Comparison of ENCODE assay signal across 9 mouse cellular contexts in genomic region chr6:48700251-48701075, GRCm38 (mm10). TPM values are rescaled to one million over a fixed set of nuclear protein-coding genes. Genes with fewer than 3 reads are reported as not detected.
DNase-seq lines count a peak whose midpoint lies in the region; ATAC-seq and TF ChIP-seq lines count a peak whose summit lies in the region.
"Had no signal": no experiment of that assay in that cellular context is flagged by ENCODE, and none has a peak within 500 bp of the region (broad histone marks: within the 10 kb centered on the region; RNA-seq: fewer than 3 reads in every experiment).

No protein-coding gene starts in this region.

- H3K4me3 ChIP-seq in limb, embryonic 10.5 days = no peak overlapping the region
- H3K4me3 ChIP-seq in left cerebral cortex, adult 2 months = no peak overlapping the region
- H3K4me3 ChIP-seq in midbrain, embryonic 15.5 days = no peak overlapping the region
- H3K4me3 ChIP-seq: limb, embryonic 13.5 days had no signal

- no peaks in the 10 kb centered on the region for H3K9me3 ChIP-seq in limb, embryonic 10.5 days (replicated peaks)
- no peaks in the 10 kb centered on the region for H3K9me3 ChIP-seq in midbrain, embryonic 15.5 days
- H3K9me3 ChIP-seq: limb, embryonic 13.5 days had no signal

- H3K27ac ChIP-seq in limb, embryonic 10.5 days = no peak overlapping the region
- no peak overlapping the region for H3K27ac ChIP-seq in left cerebral cortex, adult 2 months
- no peak overlapping the region for H3K27ac ChIP-seq in midbrain, embryonic 15.5 days
- H3K27ac ChIP-seq: limb, embryonic 13.5 days had no signal

- no peaks in the 10 kb centered on the region for H3K36me3 ChIP-seq in limb, embryonic 10.5 days
- H3K36me3 ChIP-seq in splenic B cell, adult 2 months (ENCODE audit: control insufficient read depth, insufficient read depth, low read length, poor library complexity, severe bottlenecking) = peaks cover 17% of the 10 kb centered on the region
- no peaks in the 10 kb centered on the region for H3K36me3 ChIP-seq in midbrain, embryonic 15.5 days (replicated peaks)
- H3K36me3 ChIP-seq: limb, embryonic 13.5 days had no signal

- H3K4me1 ChIP-seq in limb, embryonic 10.5 days = peaks cover 2% of the 10 kb centered on the region; the same call in 1 of the 2 replicates
- no peaks in the 10 kb centered on the region for H3K4me1 ChIP-seq in midbrain, embryonic 15.5 days
- H3K4me1 ChIP-seq: limb, embryonic 13.5 days had no signal

- TF ChIP-seq CTCF in left cerebral cortex, adult 2 months (IDR thresholded peaks at IDR 0.05) = no peak

- peak; percentile 53 to 70 for DNase-seq in lung, adult 18-20 months
- DNase-seq in lung, postnatal 14 days = no peak
- DNase-seq in heart, adult 8-10 months (ENCODE audit: low spot score) = peak; percentile 82
- peak; percentile 15 for DNase-seq in limb, embryonic 10.5 days (ENCODE audit: low spot score)
- peak; percentile 90 for DNase-seq in splenic B cell, adult 2 months (ENCODE audit: low read depth, low spot score)
- DNase-seq in left cerebral cortex, adult 2 months (ENCODE audit: extremely low spot score in 1 of 2, low spot score in 2 of 2) = no peak
- no peak for DNase-seq in layer of hippocampus, adult 18-20 months (ENCODE audit: low spot score in 2 of 2)

- no peak overlapping the region for H3K4me2 ChIP-seq in midbrain, embryonic 15.5 days
- H3K4me2 ChIP-seq: limb, embryonic 13.5 days had no signal

- no peak overlapping the region for H3K9ac ChIP-seq in midbrain, embryonic 15.5 days
- H3K9ac ChIP-seq: limb, embryonic 13.5 days had no signal

- no peaks in the 10 kb centered on the region for H3K27me3 ChIP-seq in limb, embryonic 10.5 days (ENCODE audit: low read depth, poor library complexity, severe bottlenecking)
- no peaks in the 10 kb centered on the region for H3K27me3 ChIP-seq in splenic B cell, adult 2 months (ENCODE audit: control insufficient read depth, insufficient read depth, low read length, poor library complexity, severe bottlenecking)
- H3K27me3 ChIP-seq in midbrain, embryonic 15.5 days (replicated peaks) = no peaks in the 10 kb centered on the region
- H3K27me3 ChIP-seq: limb, embryonic 13.5 days had no signal

- ATAC-seq in midbrain, embryonic 15.5 days (replicated peaks) = no peak

- 62% methylated on average over 5 of the region's 5 CpGs for WGBS in limb, embryonic 10.5 days
- 62% methylated on average over 5 of the region's 5 CpGs for WGBS in midbrain, embryonic 15.5 days

- intact Hi-C loops in left cerebral cortex, adult 2 months (cut with DNase I) = no loop called here

RNA-seq across cellular contexts. Expression of gene Gimap6, which starts 7.6 kb away (rescaled TPM):
- 10 to 100 TPM; 28.6 to 39.2 (median 35.6) TPM for total RNA-seq in heart, adult 8-10 months (2022)
- polyA plus RNA-seq in limb, embryonic 10.5 days (2016; fragmentation: Nextera tagmentation; extraction: Ambion mirVana) = 15.7 and 17.2 TPM in 2 replicates
- 1 to 10 TPM; 4.9 to 5.1 TPM for total RNA-seq in left cerebral cortex, adult 2 months (2021)
- polyA plus RNA-seq in midbrain, embryonic 15.5 days (2015; fragmentation: Nextera tagmentation; extraction: Ambion mirVana) = 6.6 and 6.8 TPM in 2 replicates
- 1 to 10 TPM; 4.3 to 4.9 TPM for total RNA-seq in layer of hippocampus, adult 18-20 months (2021)

RNA-seq across cellular contexts. Expression of gene Gimap4, which starts 16.1 kb away (rescaled TPM):
- total RNA-seq in heart, adult 8-10 months (2022) = 10 to 100 TPM; 16.1 to 25.6 (median 20.1) TPM
- polyA plus RNA-seq in limb, embryonic 10.5 days (2016; fragmentation: Nextera tagmentation; extraction: Ambion mirVana) = 9.6 and 10.1 TPM in 2 replicates
- total RNA-seq in left cerebral cortex, adult 2 months (2021) = under 1 TPM in 1 of 2 experiments, not detected in 1; 0.33 TPM
- polyA plus RNA-seq in midbrain, embryonic 15.5 days (2015; fragmentation: Nextera tagmentation; extraction: Ambion mirVana) = 0.68 and 1.5 TPM in 2 replicates
- total RNA-seq in layer of hippocampus, adult 18-20 months (2021) = not detected

RNA-seq across cellular contexts. Expression of gene Gm28053, which starts 17.9 kb away (rescaled TPM):
- total RNA-seq in heart, adult 8-10 months (2022) = 1 to 10 TPM; 2.7 to 5.0 (median 4.3) TPM
- 0.83 and 1.3 TPM in 2 replicates for polyA plus RNA-seq in limb, embryonic 10.5 days (2016; fragmentation: Nextera tagmentation; extraction: Ambion mirVana)
- 1 to 10 TPM in 1 of 2 experiments, not detected in 1; 1.9 TPM for total RNA-seq in left cerebral cortex, adult 2 months (2021)
- 0.88 TPM in 1 of 2 replicates, not detected in the other for polyA plus RNA-seq in midbrain, embryonic 15.5 days (2015; fragmentation: Nextera tagmentation; extraction: Ambion mirVana)
- 1 to 10 TPM in 1 of 2 experiments, not detected in 1; 1.9 TPM for total RNA-seq in layer of hippocampus, adult 18-20 months (2021)

RNA-seq across cellular contexts. Expression of gene Gimap7, which starts 18.0 kb away (rescaled TPM):
- total RNA-seq in heart, adult 8-10 months (2022) = under 1 TPM in 3 of 4 experiments, not detected in 1; 0.22 to 0.78 (median 0.71) TPM
- polyA plus RNA-seq in limb, embryonic 10.5 days (2016; fragmentation: Nextera tagmentation; extraction: Ambion mirVana) = not detected in 2 replicates
- not detected for total RNA-seq in left cerebral cortex, adult 2 months (2021)
- not detected in 2 replicates for polyA plus RNA-seq in midbrain, embryonic 15.5 days (2015; fragmentation: Nextera tagmentation; extraction: Ambion mirVana)
- total RNA-seq in layer of hippocampus, adult 18-20 months (2021) = not detected
- polyA plus RNA-seq: limb, embryonic 13.5 days had no signal

RNA-seq across cellular contexts. Expression of gene Gimap9, which starts 24.5 kb away (rescaled TPM):
- 1 to 10 TPM; 2.6 to 4.2 (median 3.1) TPM for total RNA-seq in heart, adult 8-10 months (2022)
- 3.9 and 4.1 TPM in 2 replicates for polyA plus RNA-seq in limb, embryonic 10.5 days (2016; fragmentation: Nextera tagmentation; extraction: Ambion mirVana)
- under 1 TPM; 0.57 to 0.75 TPM for total RNA-seq in left cerebral cortex, adult 2 months (2021)
- 1.5 and 1.7 TPM in 2 replicates for polyA plus RNA-seq in midbrain, embryonic 15.5 days (2015; fragmentation: Nextera tagmentation; extraction: Ambion mirVana)
- 1 to 10 TPM in 1 of 2 experiments, under 1 TPM in 1; 0.48 to 1.1 TPM for total RNA-seq in layer of hippocampus, adult 18-20 months (2021)

Comparison
In these comparisons a context has a peak if more than half of its experiments do, and no peak if none do; other contexts are left out.
1. DNase-seq: peak in lung, adult 18-20 months (2 of 2), heart, adult 8-10 months (single experiment), limb, embryonic 10.5 days (single experiment) and splenic B cell, adult 2 months (single experiment); none in lung, postnatal 14 days (single experiment), left cerebral cortex, adult 2 months (0 of 2) and layer of hippocampus, adult 18-20 months (0 of 2).
2. RNA of gene Gimap6, which starts 7.6 kb away (total RNA-seq): 28.6 to 39.2 TPM in heart, adult 8-10 months; 4.9 to 5.1 TPM in left cerebral cortex, adult 2 months and 4.3 to 4.9 TPM in layer of hippocampus, adult 18-20 months; every median in the first group is over 4 times any median in the second.
3. RNA of gene Gimap4, which starts 16.1 kb away (total RNA-seq): 16.1 to 25.6 TPM in heart, adult 8-10 months; 0.33 TPM in left cerebral cortex, adult 2 months and not detected in layer of hippocampus, adult 18-20 months; every median in the first group is over 10 times any median in the second.